Mouse (Mus musculus) intestine, postnatal 0 days (tissue): ENCODE measurements around the gene Ttll10. TPM values are rescaled to one million over a fixed set of nuclear protein-coding genes. Genes with fewer than 3 reads are reported as not detected.

Experiments
- ATAC-seq: fragments of 200-750 bp; cut with Nextera tagmentation; 2 replicates; pipeline ENCODE4 v1.8.0; 2017; ENCODE audit warnings: mild to moderate bottlenecking, moderate TSS enrichment, moderate library complexity
- H3K27ac ChIP-seq: fragments of 300-500 bp; sonication (generic); 2 replicates; pipeline ENCODE4 v1.5.1; 2014; ENCODE audit warnings: mild to moderate bottlenecking, low read depth, low read length, moderate library complexity
- H3K27me3 ChIP-seq: fragments of 300-500 bp; sonication (generic); replicated peaks from 2 replicates; pipeline ENCODE4 v1.6.1; 2014; ENCODE audit warnings: low read length, mixed read lengths; ENCODE audit not compliant: control insufficient read depth, insufficient read depth
- H3K36me3 ChIP-seq: fragments of 300-500 bp; sonication (generic); 2 replicates; pipeline ENCODE4 v1.6.1; 2014; ENCODE audit warnings: mild to moderate bottlenecking, moderate library complexity; ENCODE audit not compliant: control insufficient read depth, insufficient read depth
- H3K4me1 ChIP-seq: fragments of 300-500 bp; sonication (generic); replicated peaks from 2 replicates; pipeline ENCODE4 v1.6.1; 2014; ENCODE audit warnings: antibody characterized with exemption, low read length, mixed read lengths; ENCODE audit not compliant: control insufficient read depth, insufficient read depth
- H3K4me2 ChIP-seq: fragments of 300-500 bp; sonication (generic); replicated peaks from 2 replicates; pipeline ENCODE4 v1.6.1; 2014; ENCODE audit warnings: low read depth, mild to moderate bottlenecking, moderate library complexity
- H3K4me3 ChIP-seq: fragments of 300-500 bp; sonication (generic); 2 replicates; pipeline ENCODE4 v1.5.1; 2014; ENCODE audit warnings: low read depth, low read length
- H3K9ac ChIP-seq: fragments of 300-500 bp; sonication (generic); 2 replicates; pipeline ENCODE4 v1.6.1; 2014; ENCODE audit warnings: mild to moderate bottlenecking, low read depth, low read length
- H3K9me3 ChIP-seq: fragments of 300-500 bp; sonication (generic); 2 replicates; pipeline ENCODE4 v1.6.1; 2016; ENCODE audit warnings: mixed run types; ENCODE audit not compliant: control insufficient read depth
- CTCF ChIP-seq: sonication (generic); IDR thresholded peaks from 2 replicates; pipeline ENCODE4 v1.5.1; 2016; ENCODE audit warnings: low read depth, mild to moderate bottlenecking, control low read depth, antibody characterized with exemption, moderate library complexity
- WGBS: fragments of 180-500 bp; shearing (Covaris S2); extraction: QIAGEN DNeasy Blood & Tissue Kit; methylation state at CpG from one replicate; pipeline ENCODE4 v1.1.7; 2014; 5-methylcytosine and 5-hydroxymethylcytosine counted together
- polyA plus RNA-seq: library from polyadenylated mRNA; unstranded; fragments of >200 nt; fragmentation: Nextera tagmentation; extraction: Ambion mirVana; gene quantifications from 2 replicates; pipeline ENCODE4 v1.2.1, GENCODE M21; 2015

Ttll10 gene
- polyA plus RNA-seq, 1 experiment from 2014 or later: 2.1 TPM

GRCm38 (mm10) chr4:156093758-156094157, 34.5 kb upstream of the Ttll10 start:
- no peak overlapping the region for H3K4me2 ChIP-seq
- no peak for TF ChIP-seq CTCF
- peak; percentile 49; the same call in 1 of the 2 replicates for ATAC-seq
- WGBS: 55% methylated on average over 5 of the region's 5 CpGs
- H3K4me1 ChIP-seq: no peaks in the 10 kb centered on the region
- H3K4me3 ChIP-seq: no peak overlapping the region
- no peaks in the 10 kb centered on the region for H3K27me3 ChIP-seq
- no peak overlapping the region for H3K9ac ChIP-seq
- H3K9me3 ChIP-seq: no peaks in the 10 kb centered on the region
- no peaks in the 10 kb centered on the region for H3K36me3 ChIP-seq
- H3K27ac ChIP-seq: no peak overlapping the region

GRCm38 (mm10) chr4:156092765-156093164, 33.6 kb upstream of the Ttll10 start:
- 78% methylated on average over 1 of the region's 1 CpGs for WGBS
- TF ChIP-seq CTCF: no peak
- H3K4me3 ChIP-seq: no peak overlapping the region
- no peaks in the 10 kb centered on the region for H3K27me3 ChIP-seq
- no peaks in the 10 kb centered on the region for H3K4me1 ChIP-seq
- H3K9ac ChIP-seq: no peak overlapping the region
- H3K9me3 ChIP-seq: no peaks in the 10 kb centered on the region
- H3K27ac ChIP-seq: no peak overlapping the region
- no peaks in the 10 kb centered on the region for H3K36me3 ChIP-seq
- ATAC-seq: no peak
- no peak overlapping the region for H3K4me2 ChIP-seq

GRCm38 (mm10) chr4:156091236-156091635, 32.0 kb upstream of the Ttll10 start:
- no peaks in the 10 kb centered on the region for H3K27me3 ChIP-seq
- no peaks in the 10 kb centered on the region for H3K4me1 ChIP-seq
- 0 out of 2 replicates have a peak, but pooled peaks have one; percentile 26 for ATAC-seq
- no peak overlapping the region for H3K4me3 ChIP-seq
- no peaks in the 10 kb centered on the region for H3K36me3 ChIP-seq
- no peak for TF ChIP-seq CTCF
- no peak overlapping the region for H3K27ac ChIP-seq
- no peaks in the 10 kb centered on the region for H3K9me3 ChIP-seq
- H3K4me2 ChIP-seq: no peak overlapping the region
- H3K9ac ChIP-seq: no peak overlapping the region
- WGBS: 85% methylated on average over 1 of the region's 1 CpGs

GRCm38 (mm10) chr4:156087398-156088087, 28.3 kb upstream of the Ttll10 start:
- no peaks in the 10 kb centered on the region for H3K27me3 ChIP-seq
- no peak overlapping the region for H3K4me3 ChIP-seq
- no peaks in the 10 kb centered on the region for H3K9me3 ChIP-seq
- H3K9ac ChIP-seq: no peak overlapping the region
- H3K4me1 ChIP-seq: 0 out of 2 replicates have a peak, but pooled peaks cover 6% of the 10 kb centered on the region
- 13% methylated on average over 5 of the region's 5 CpGs for WGBS
- no peaks in the 10 kb centered on the region for H3K36me3 ChIP-seq
- peak overlapping the region; percentile 73 for H3K27ac ChIP-seq
- no peak for TF ChIP-seq CTCF
- peak; percentile 57 for ATAC-seq
- H3K4me2 ChIP-seq: no peak overlapping the region; the same call in 1 of the 2 replicates

- Histone ChIP-seq H3K4me3 (no peak overlapping the region), H3K4me1 (0 out of 2 replicates have a peak, but pooled peaks cover 16% of the 10 kb centered on the region), H3K36me3 (no peaks in the 10 kb centered on the region), H3K9ac (no peak overlapping the region), H3K4me2 (no peak overlapping the region), H3K27ac (no peak overlapping the region), H3K27me3 (no peaks in the 10 kb centered on the region), H3K9me3 (no peaks in the 10 kb centered on the region)
- no peak for ATAC-seq
- no peak for TF ChIP-seq CTCF
- WGBS: 79% methylated on average over 8 of the region's 8 CpGs
Measured at GRCm38 (mm10) chr4:156085256-156085655, 26.0 kb upstream of the Ttll10 start.

- 49% methylated on average over 9 of the region's 9 CpGs for WGBS
Measured at GRCm38 (mm10) chr4:156084096-156084879, 25.1 kb upstream of the Ttll10 start.

More at GRCm38 (mm10) chr4:156084096-156084879, 25.1 kb upstream of the Ttll10 start:
- Histone ChIP-seq H3K36me3 (no peaks in the 10 kb centered on the region), H3K4me2 (no peak overlapping the region), H3K27me3 (no peaks in the 10 kb centered on the region), H3K4me3 (no peak overlapping the region), H3K4me1 (0 out of 2 replicates have a peak, but pooled peaks cover 17% of the 10 kb centered on the region), H3K9ac (no peak overlapping the region), H3K9me3 (no peaks in the 10 kb centered on the region), H3K27ac (peak overlapping the region; percentile 68; the same call in 1 of the 2 replicates)
- no peak for ATAC-seq
- TF ChIP-seq CTCF: no peak
